Mouse (Mus musculus): ENCODE measurements around the gene BC055324. TPM values are rescaled to one million over a fixed set of nuclear protein-coding genes. Genes with fewer than 3 reads are reported as not detected.

BC055324 gene
- total and polyA plus RNA-seq, 2 experiments from 2014 or later: 1.8 to 5.6 TPM

- Histone ChIP-seq H3K27me3 (ENCODE audit: insufficient read depth, low read length) (no peaks in the 10 kb centered on the region), H3K4me2 (ENCODE audit: low read depth, low read length, poor library complexity, severe bottlenecking) (peak overlapping the region; percentile 56), H3K9me3 (ENCODE audit: low read length) (no peaks in the 10 kb centered on the region), H3K4me3 (ENCODE audit: low read depth, low read length) (peak overlapping the region; percentile 78), H3K36me3 (ENCODE audit: insufficient read depth, low read length) (no peaks in the 10 kb centered on the region), H3K27ac (ENCODE audit: low read depth, low read length) (peak overlapping the region; percentile 75), H3K9ac (replicated peaks; ENCODE audit: low read length, poor library complexity, severe bottlenecking) (peak overlapping the region; percentile 70; the same call in 1 of the 2 replicates), H3K4me1 (ENCODE audit: insufficient read depth, low read length) (no peaks in the 10 kb centered on the region)
- TF ChIP-seq CTCF (IDR thresholded peaks at IDR 0.05): no peak
- DNase-seq (ENCODE audit: low spot score): no peak
- 83% methylated on average over 1 of the region's 2 CpGs for WGBS
- no peak; the same call in 1 of the 2 replicates for ATAC-seq (ENCODE audit: low FRiP score)
These were observed 965 bp upstream of the BC055324 start for GRCm38 (mm10) chr1:163995609-163995913.

DNA sequence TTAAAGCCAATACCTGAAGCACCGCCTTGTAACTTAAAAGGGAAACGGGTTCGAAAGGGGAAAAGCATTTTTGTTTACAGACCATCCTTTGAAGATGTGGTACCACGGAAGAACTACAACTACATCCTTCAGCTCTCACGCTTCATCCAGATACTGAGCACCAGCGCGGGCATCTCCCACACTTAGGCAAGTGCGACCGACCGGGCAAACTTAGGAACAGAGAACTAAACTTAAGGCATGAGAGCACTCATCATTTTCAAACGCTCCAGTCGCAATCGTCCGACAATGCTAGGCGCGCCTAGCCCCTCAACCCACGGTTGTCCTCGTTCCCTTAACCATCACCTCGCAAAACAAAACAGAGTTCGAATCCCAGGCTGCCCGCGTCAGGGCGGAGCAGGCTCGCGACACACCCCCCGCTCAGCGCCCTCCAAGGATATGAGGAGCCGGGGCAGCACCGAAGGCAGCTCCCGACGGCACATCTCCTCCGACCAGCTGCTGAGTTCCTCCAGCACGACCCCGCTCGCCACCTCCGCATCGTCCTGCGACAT lies 349 bp downstream of the BC055324 start:
- peak overlapping the region; percentile 75; the same call in 1 of the 2 replicates for H3K27ac ChIP-seq (ENCODE audit: low read depth, low read length)
- no peaks in the 10 kb centered on the region for H3K4me1 ChIP-seq (ENCODE audit: insufficient read depth, low read length)
- DNase-seq (ENCODE audit: low spot score): peak; percentile 10
- peak; percentile 64 for ATAC-seq (ENCODE audit: low FRiP score)
- TF ChIP-seq CTCF (IDR thresholded peaks at IDR 0.05): no peak
- H3K27me3 ChIP-seq (ENCODE audit: insufficient read depth, low read length): no peaks in the 10 kb centered on the region
- H3K4me2 ChIP-seq (ENCODE audit: low read depth, low read length, poor library complexity, severe bottlenecking): peak overlapping the region; percentile 83
- peak overlapping the region; percentile 78 for H3K4me3 ChIP-seq (ENCODE audit: low read depth, low read length)
- peak overlapping the region; percentile 70 for H3K9ac ChIP-seq (replicated peaks; ENCODE audit: low read length, poor library complexity, severe bottlenecking)
- H3K9me3 ChIP-seq (ENCODE audit: low read length): no peaks in the 10 kb centered on the region
- H3K36me3 ChIP-seq (ENCODE audit: insufficient read depth, low read length): no peaks in the 10 kb centered on the region
- WGBS: under 1% methylated on average over 38 of the region's 38 CpGs

DNA sequence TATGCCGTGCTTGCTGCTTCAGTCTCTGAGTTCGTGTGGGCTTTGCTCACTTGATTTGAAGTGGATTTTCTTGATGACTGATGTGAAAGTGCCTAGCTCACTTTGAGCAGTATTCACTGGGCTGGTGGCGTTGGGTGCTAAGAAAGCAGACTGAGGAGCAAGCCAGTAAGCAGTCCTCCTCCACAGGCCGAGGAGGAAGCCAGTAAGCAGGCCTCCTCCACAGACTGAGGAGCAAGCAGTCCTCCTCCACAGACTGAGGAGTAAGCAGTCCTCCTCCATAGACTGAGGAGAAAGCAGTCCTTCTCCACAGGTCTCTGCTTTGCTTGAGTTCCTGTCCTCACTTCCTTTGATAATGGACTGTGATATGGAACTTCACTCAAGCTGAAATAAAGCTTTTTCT lies 2.2 kb downstream of the BC055324 start:
- no peak for TF ChIP-seq CTCF (IDR thresholded peaks at IDR 0.05)
- Histone ChIP-seq H3K27me3 (ENCODE audit: insufficient read depth, low read length) (no peaks in the 10 kb centered on the region), H3K9me3 (ENCODE audit: low read length) (no peaks in the 10 kb centered on the region), H3K4me1 (ENCODE audit: insufficient read depth, low read length) (no peaks in the 10 kb centered on the region), H3K27ac (ENCODE audit: low read depth, low read length) (no peak overlapping the region), H3K4me2 (ENCODE audit: low read depth, low read length, poor library complexity, severe bottlenecking) (no peak overlapping the region), H3K36me3 (ENCODE audit: insufficient read depth, low read length) (no peaks in the 10 kb centered on the region), H3K9ac (replicated peaks; ENCODE audit: low read length, poor library complexity, severe bottlenecking) (no peak overlapping the region), H3K4me3 (ENCODE audit: low read depth, low read length) (no peak overlapping the region)
- WGBS: 88% methylated on average over 4 of the region's 4 CpGs
- ATAC-seq (ENCODE audit: low FRiP score): no peak
- no peak for DNase-seq (ENCODE audit: low spot score)

GRCm38 (mm10) chr1:163976515-163976914 lies 18.1 kb downstream of the BC055324 start:
- H3K36me3 ChIP-seq (ENCODE audit: insufficient read depth, low read length): 0 out of 2 replicates have a peak, but pooled peaks cover 5% of the 10 kb centered on the region
- ATAC-seq (ENCODE audit: low FRiP score) (no peak), DNase-seq (ENCODE audit: low spot score) (no peak)
- no peak for TF ChIP-seq CTCF (IDR thresholded peaks at IDR 0.05)
- no peak overlapping the region for H3K9ac ChIP-seq (replicated peaks; ENCODE audit: low read length, poor library complexity, severe bottlenecking)
- H3K4me2 ChIP-seq (ENCODE audit: low read depth, low read length, poor library complexity, severe bottlenecking): no peak overlapping the region
- no peaks in the 10 kb centered on the region for H3K4me1 ChIP-seq (ENCODE audit: insufficient read depth, low read length)
- 80% methylated on average over 1 of the region's 1 CpGs for WGBS
- no peak overlapping the region for H3K27ac ChIP-seq (ENCODE audit: low read depth, low read length)
- H3K27me3 ChIP-seq (ENCODE audit: insufficient read depth, low read length): no peaks in the 10 kb centered on the region
- no peak overlapping the region for H3K4me3 ChIP-seq (ENCODE audit: low read depth, low read length)
- no peaks in the 10 kb centered on the region for H3K9me3 ChIP-seq (ENCODE audit: low read length)

- no peak overlapping the region for H3K27ac ChIP-seq (ENCODE audit: low read depth, low read length)
- H3K4me2 ChIP-seq (ENCODE audit: low read depth, low read length, poor library complexity, severe bottlenecking): no peak overlapping the region
- H3K36me3 ChIP-seq (ENCODE audit: insufficient read depth, low read length): 0 out of 2 replicates have a peak, but pooled peaks cover 3% of the 10 kb centered on the region
- DNase-seq (ENCODE audit: low spot score) (no peak), ATAC-seq (ENCODE audit: low FRiP score) (no peak)
- no peak overlapping the region for H3K4me3 ChIP-seq (ENCODE audit: low read depth, low read length)
- H3K27me3 ChIP-seq (ENCODE audit: insufficient read depth, low read length): no peaks in the 10 kb centered on the region
- WGBS: 93% methylated on average over 2 of the region's 2 CpGs
- no peaks in the 10 kb centered on the region for H3K9me3 ChIP-seq (ENCODE audit: low read length)
- no peak overlapping the region for H3K9ac ChIP-seq (replicated peaks; ENCODE audit: low read length, poor library complexity, severe bottlenecking)
- TF ChIP-seq CTCF (IDR thresholded peaks at IDR 0.05): no peak
- H3K4me1 ChIP-seq (ENCODE audit: insufficient read depth, low read length): no peaks in the 10 kb centered on the region
These were observed 19.5 kb downstream of the BC055324 start for GRCm38 (mm10) chr1:163975088-163975487.

- no peak for ATAC-seq (ENCODE audit: low FRiP score)
- no peak overlapping the region for H3K9ac ChIP-seq (replicated peaks; ENCODE audit: low read length, poor library complexity, severe bottlenecking)
- no peak for DNase-seq (ENCODE audit: low spot score)
- H3K4me3 ChIP-seq (ENCODE audit: low read depth, low read length): no peak overlapping the region
- H3K4me2 ChIP-seq (ENCODE audit: low read depth, low read length, poor library complexity, severe bottlenecking): no peak overlapping the region
- H3K4me1 ChIP-seq (ENCODE audit: insufficient read depth, low read length): no peaks in the 10 kb centered on the region
- H3K27me3 ChIP-seq (ENCODE audit: insufficient read depth, low read length): no peaks in the 10 kb centered on the region
- no peak overlapping the region for H3K27ac ChIP-seq (ENCODE audit: low read depth, low read length)
- no peaks in the 10 kb centered on the region for H3K9me3 ChIP-seq (ENCODE audit: low read length)
- H3K36me3 ChIP-seq (ENCODE audit: insufficient read depth, low read length): 0 out of 2 replicates have a peak, but pooled peaks cover 3% of the 10 kb centered on the region
- no peak for TF ChIP-seq CTCF (IDR thresholded peaks at IDR 0.05)
- WGBS: 88% methylated on average over 1 of the region's 1 CpGs
These were observed 20.1 kb downstream of the BC055324 start for GRCm38 (mm10) chr1:163974471-163974870.

Measured in midbrain, postnatal 0 days (tissue).